Mouse (Mus musculus): ENCODE data around the gene R3hdm1. TPM values are rescaled to one million over a fixed set of nuclear protein-coding genes. Genes with fewer than 3 reads are reported as not detected.

Gene R3hdm1
- total RNA-seq (2023), result 10 to 100 TPM; 83.4 to 88.3 TPM

DNA sequence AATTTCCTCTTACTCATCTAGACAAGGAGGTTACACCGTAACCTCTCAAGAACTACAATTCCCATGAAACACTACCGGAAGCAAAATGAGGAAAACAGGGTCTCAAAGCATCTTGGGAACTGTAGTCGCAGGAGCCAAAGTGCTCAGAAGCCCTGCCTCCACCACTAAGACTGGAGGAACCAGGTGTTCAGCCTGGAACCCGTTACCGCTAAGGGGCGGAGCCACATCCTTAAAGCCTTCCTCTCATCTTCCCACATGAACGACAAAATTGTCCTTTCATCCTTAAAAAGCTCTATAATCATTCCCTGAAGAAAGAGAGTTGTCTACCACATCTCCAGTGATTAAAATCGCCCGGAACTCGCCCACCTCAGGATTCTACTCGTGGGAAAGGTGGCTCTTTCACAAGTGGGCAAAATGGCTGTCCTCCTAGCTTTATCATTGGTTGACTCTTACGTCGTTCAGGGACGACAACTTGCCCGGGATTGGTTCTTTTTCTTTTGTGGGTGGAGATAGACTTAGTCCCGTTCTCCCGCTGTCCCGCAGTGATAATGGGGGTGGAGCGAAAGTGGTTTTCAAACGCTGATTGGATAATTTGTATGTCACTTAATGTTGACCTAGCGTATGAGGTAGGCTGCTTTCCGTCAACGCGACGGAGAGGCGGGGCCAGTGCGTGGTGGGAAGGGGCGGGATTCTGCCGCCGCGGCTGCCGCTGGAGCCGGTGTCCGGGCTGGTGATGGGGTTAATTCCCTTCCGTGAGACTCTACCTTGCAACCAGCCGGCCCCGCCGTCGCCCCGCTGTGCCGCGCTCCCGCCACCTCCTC, at the start of gene R3hdm1, which contains the start of gene Zranb3:
R3hdm1 (plus strand) TSS at position 661 of the 821 bp plus-strand sequence.
Zranb3 (minus strand) TSS at position 407 of the 821 bp plus-strand sequence.

DNA sequence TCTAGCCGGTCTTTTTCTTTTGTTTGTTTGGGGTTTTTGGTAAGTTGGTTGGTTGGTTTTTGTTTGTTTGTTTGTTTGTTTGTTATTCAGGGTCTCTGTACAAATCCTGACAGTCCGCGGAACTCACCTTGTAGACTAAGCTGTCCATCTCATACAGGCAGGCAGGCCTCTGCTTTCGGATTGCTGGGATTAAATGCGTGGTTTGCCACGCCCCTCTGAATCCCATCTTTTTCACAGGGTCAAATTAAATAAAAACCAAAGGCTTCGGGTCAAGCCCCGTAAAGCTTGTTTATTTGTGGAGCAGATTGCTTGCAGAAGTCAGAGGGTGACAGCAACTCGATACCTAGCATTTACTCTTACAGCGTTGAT, 140.5 kb downstream of the R3hdm1 start, which contains the start of gene Ubxn4:
Ubxn4 (plus strand) TSS at position 338 of the 369 bp plus-strand sequence.

Other genes starting within 250 kb of the R3hdm1 start
- under 1 TPM; 0.52 to 0.86 TPM for gene Map3k19, start 248.3 kb upstream of the R3hdm1 start, total RNA-seq (2023)
- 10 to 100 TPM; 32.2 to 33.1 TPM for gene Rab3gap1, start 234.5 kb upstream of the R3hdm1 start, total RNA-seq (2023)
- gene Zranb3, start 254 bp upstream of the R3hdm1 start, total RNA-seq (2023), result 1 to 10 TPM in 1 of 2 experiments, under 1 TPM in 1; 0.92 to 1.2 TPM
- 10 to 100 TPM; 66.6 to 73.3 TPM for gene Ubxn4, start 140.7 kb downstream of the R3hdm1 start, total RNA-seq (2023)
- not detected for gene Lct, start 225.0 kb downstream of the R3hdm1 start, total RNA-seq (2023)

Data from monocyte, adult 59 days (primary cell).